Mouse (Mus musculus) kidney, adult 2 months (tissue): Measurements from ENCODE around the gene Cep57. TPM values are rescaled to one million over a fixed set of nuclear protein-coding genes. Genes with fewer than 3 reads are reported as not detected.

Source experiments
- DNase-seq: peaks from one replicate; pipeline ENCODE4 v3.0.0; 2021
- H3K27ac ChIP-seq: fragments of 200-500 bp; 2 replicates; pipeline ENCODE4 v1.5.1; 2012; ENCODE audit warnings: low read depth, low read length, control low read depth, inconsistent platforms; ENCODE audit not compliant: insufficient read depth
- H3K27me3 ChIP-seq: fragments of 200-500 bp; replicated peaks from 2 replicates; pipeline ENCODE4 v1.6.1; 2012; ENCODE audit warnings: mild to moderate bottlenecking, moderate library complexity, low read length, inconsistent platforms; ENCODE audit not compliant: control insufficient read depth, insufficient read depth
- H3K36me3 ChIP-seq: fragments of 200-500 bp; 2 replicates; pipeline ENCODE4 v1.6.1; 2012; ENCODE audit warnings: mild to moderate bottlenecking, moderate library complexity, low read length, inconsistent platforms; ENCODE audit not compliant: control insufficient read depth, insufficient read depth
- H3K4me1 ChIP-seq: fragments of 200-500 bp; 2 replicates; pipeline ENCODE4 v1.6.1; 2011; ENCODE audit warnings: low read length; ENCODE audit not compliant: control insufficient read depth, insufficient read depth
- H3K4me3 ChIP-seq: fragments of 200-500 bp; 2 replicates; pipeline ENCODE4 v1.5.1; 2011; ENCODE audit warnings: mild to moderate bottlenecking, low read depth, low read length, control low read depth; ENCODE audit not compliant: insufficient read depth
- CTCF ChIP-seq: fragments of 200-500 bp; conservative IDR thresholded peaks from 2 replicates; pipeline ENCODE4 v1.5.1; 2011; ENCODE audit warnings: low read depth, mild to moderate bottlenecking, control low read depth, low read length, moderate library complexity, mixed read lengths; ENCODE audit not compliant: insufficient read depth, insufficient read length
- POLR2A ChIP-seq: fragments of 200-500 bp; IDR thresholded peaks from one replicate; pipeline ENCODE4 v1.6.1; 2011; ENCODE audit warnings: low read depth, low read length, control low read depth
- WGBS: fragments of 180-500 bp; shearing (Covaris S2); methylation state at CpG from one replicate; pipeline ENCODE4 v1.1.7; 2018; 5-methylcytosine and 5-hydroxymethylcytosine counted together
- polyA plus RNA-seq: library from polyadenylated mRNA; depleted of rRNA; stranded (reverse); fragments of >200 nt; gene quantifications from 2 replicates; pipeline ENCODE4 v1.2.3, GENCODE M21; 2012

The Cep57 gene
- polyA plus RNA-seq, 1 experiment = 9.0 TPM

DNA sequence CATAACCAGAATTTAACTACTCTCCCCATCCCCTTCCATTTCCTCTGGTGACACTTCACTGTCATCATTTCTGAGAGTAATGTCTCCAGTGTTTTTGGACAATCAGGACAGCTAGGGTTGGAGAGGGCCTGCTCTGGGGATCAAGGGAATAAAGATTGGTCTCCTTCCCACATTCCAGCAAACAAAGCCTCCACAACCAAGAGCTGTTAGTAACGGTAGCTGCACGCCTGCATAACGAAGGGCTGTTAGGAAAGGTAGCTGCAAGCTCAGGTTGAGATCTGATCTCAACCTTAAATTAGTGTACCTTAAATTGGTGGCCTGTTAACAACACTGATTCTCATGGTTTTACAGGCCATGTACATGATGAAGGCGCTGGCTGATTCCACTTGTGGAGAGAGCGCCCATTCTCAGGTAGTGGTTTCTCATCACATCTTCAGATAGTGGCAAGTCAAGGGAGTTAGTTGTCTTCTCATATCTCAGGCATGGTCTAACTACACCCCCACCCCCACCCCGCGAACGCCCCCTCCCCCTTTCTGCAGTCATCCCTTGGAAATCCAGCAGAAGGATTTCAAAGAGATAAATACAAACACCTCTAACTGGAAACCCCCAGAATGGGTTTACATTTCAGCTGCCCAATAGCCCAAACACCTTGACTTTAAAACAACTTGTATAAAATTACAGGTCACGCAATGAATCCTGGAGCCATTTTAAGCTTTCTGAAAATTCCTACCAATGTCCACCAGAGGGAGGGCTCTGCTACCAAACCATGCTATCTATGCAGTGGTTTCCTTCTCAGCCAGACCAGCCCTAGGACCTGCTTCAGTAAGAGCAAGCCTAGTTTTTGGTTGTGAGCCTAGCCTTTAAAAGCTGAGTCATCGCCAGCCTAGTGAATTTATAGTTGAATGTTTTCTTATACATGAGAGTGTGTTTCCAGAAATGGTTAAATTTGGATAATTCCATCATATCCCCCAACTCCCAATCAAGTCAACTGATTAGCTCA is 21.9 kb upstream of the Cep57 start:
- no peak overlapping the region for H3K4me3 ChIP-seq
- peak; percentile 50 for DNase-seq
- H3K4me1 ChIP-seq = no peaks in the 10 kb centered on the region
- H3K36me3 ChIP-seq = peaks cover 1% of the 10 kb centered on the region; the same call in 1 of the 2 replicates
- no peak for TF ChIP-seq POLR2A
- TF ChIP-seq CTCF = peak; percentile 49
- 62% methylated on average over 10 of the region's 10 CpGs for WGBS
- no peaks in the 10 kb centered on the region for H3K27me3 ChIP-seq
- H3K27ac ChIP-seq = no peak overlapping the region

- TF ChIP-seq CTCF (no peak), POLR2A (no peak)
- DNase-seq = no peak
These were observed 20.7 kb upstream of the Cep57 start for GRCm38 (mm10) chr9:13847591-13847990.

GRCm38 (mm10) chr9:13836726-13837125 is 9.8 kb upstream of the Cep57 start:
- DNase-seq = no peak
- Histone ChIP-seq H3K4me3 (no peak overlapping the region), H3K36me3 (peaks cover 22% of the 10 kb centered on the region), H3K27me3 (no peaks in the 10 kb centered on the region), H3K27ac (no peak overlapping the region), H3K4me1 (no peaks in the 10 kb centered on the region)
- TF ChIP-seq CTCF (no peak), POLR2A (no peak)
- WGBS = 67% methylated on average over 2 of the region's 2 CpGs

More at GRCm38 (mm10) chr9:13847591-13847990, 20.7 kb upstream of the Cep57 start:
- H3K27me3 ChIP-seq = no peaks in the 10 kb centered on the region
- H3K36me3 ChIP-seq = peaks cover 1% of the 10 kb centered on the region; the same call in 1 of the 2 replicates
- 71% methylated on average over 3 of the region's 3 CpGs for WGBS
- no peaks in the 10 kb centered on the region for H3K4me1 ChIP-seq
- H3K27ac ChIP-seq = no peak overlapping the region
- no peak overlapping the region for H3K4me3 ChIP-seq

GRCm38 (mm10) chr9:13835256-13835655 is 8.3 kb upstream of the Cep57 start:
- TF ChIP-seq CTCF (no peak), POLR2A (no peak)
- no peak for DNase-seq
- H3K36me3 ChIP-seq = peaks cover 21% of the 10 kb centered on the region
- no peaks in the 10 kb centered on the region for H3K27me3 ChIP-seq
- 77% methylated on average over 3 of the region's 3 CpGs for WGBS
- no peaks in the 10 kb centered on the region for H3K4me1 ChIP-seq
- no peak overlapping the region for H3K27ac ChIP-seq
- H3K4me3 ChIP-seq = no peak overlapping the region

DNA sequence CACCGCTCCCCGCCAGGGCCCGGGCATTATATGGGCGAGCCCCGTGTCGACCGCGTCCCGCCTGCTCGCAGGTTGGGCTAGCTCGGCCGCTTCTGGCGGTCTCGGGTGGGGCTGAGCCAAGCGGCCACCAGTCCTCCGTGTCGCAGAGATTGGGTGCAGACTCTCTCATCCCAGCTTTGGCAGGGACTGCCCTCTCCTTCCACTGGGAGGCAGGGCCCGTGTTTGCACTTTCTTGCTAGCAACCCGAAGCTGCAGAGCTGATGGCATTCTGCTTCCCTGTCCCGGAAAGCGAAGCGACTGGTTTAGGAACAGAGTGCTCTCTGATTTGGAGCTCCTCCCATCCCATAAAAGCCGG is 1.2 kb upstream of the Cep57 start:
- H3K36me3 ChIP-seq = peaks cover 6% of the 10 kb centered on the region
- 0% methylated on average over 23 of the region's 23 CpGs for WGBS
- H3K4me1 ChIP-seq = no peaks in the 10 kb centered on the region; the same call in 1 of the 2 replicates
- H3K27me3 ChIP-seq = no peaks in the 10 kb centered on the region
- TF ChIP-seq POLR2A (no peak), CTCF (no peak)
- peak overlapping the region; percentile 85 for H3K27ac ChIP-seq
- peak overlapping the region; percentile 77 for H3K4me3 ChIP-seq
- DNase-seq = no peak

GRCm38 (mm10) chr9:13827406-13828086 is 639 bp upstream of the Cep57 start, which contains the start of gene Fam76b:
Fam76b (plus strand) TSS chr9:13827716.
- Histone ChIP-seq H3K4me3 (peak within 1 kb of the TSS; percentile 77), H3K4me1 (no peaks in the 10 kb centered on the region; the same call in 1 of the 2 replicates), H3K36me3 (peaks cover 4% of the 10 kb centered on the region; the same call in 1 of the 2 replicates), H3K27me3 (no peaks in the 10 kb centered on the region), H3K27ac (peak within 1 kb of the TSS; percentile 87)
- DNase-seq = peak; percentile 100
- TF ChIP-seq CTCF (no peak), POLR2A (peak; percentile 29)
- WGBS = under 1% methylated on average over 67 of the region's 67 CpGs
